Mouse (Mus musculus): ENCODE data around the gene Krtap10-4. TPM values are rescaled to one million over a fixed set of nuclear protein-coding genes. Genes with fewer than 3 reads are reported as not detected.
"Not testable (repeated sequence)": the region's sequence is repeated elsewhere in the genome, so short reads cannot be mapped to it uniquely, and the experiment has no call there.

The Krtap10-4 gene
- polyA plus RNA-seq, 1 experiment from 2014 or later = not detected

- Histone ChIP-seq H3K4me1 (ENCODE audit: control insufficient read depth, insufficient read depth, low read length) (no peaks in the 10 kb centered on the region), H3K27ac (replicated peaks; ENCODE audit: low read depth, low read length) (no peak overlapping the region), H3K36me3 (ENCODE audit: control insufficient read depth, insufficient read depth, low read length) (no peaks in the 10 kb centered on the region), H3K9ac (ENCODE audit: low read length) (no peak overlapping the region), H3K4me3 (ENCODE audit: low read depth, low read length) (no peak overlapping the region), H3K9me3 (ENCODE audit: control insufficient read depth, low read length) (no peaks in the 10 kb centered on the region), H3K27me3 (ENCODE audit: control insufficient read depth, insufficient read depth, low read length) (no peaks in the 10 kb centered on the region), H3K4me2 (ENCODE audit: low read depth, severe bottlenecking) (no peak overlapping the region)
- ATAC-seq (ENCODE audit: insufficient number of reproducible peaks, low FRiP score, low TSS enrichment, low read depth) (no peak), DNase-seq (ENCODE audit: low spot score) (no peak)
- 82% methylated on average over 3 of the region's 3 CpGs for WGBS
These were observed 22.8 kb downstream of the Krtap10-4 start for GRCm38 (mm10) chr10:77804095-77804494.

- ATAC-seq (ENCODE audit: insufficient number of reproducible peaks, low FRiP score, low TSS enrichment, low read depth) = no peak; the same call in 1 of the 2 replicates
- no peak within 1 kb of the TSS for H3K9ac ChIP-seq (ENCODE audit: low read length)
- no peak within 1 kb of the TSS for H3K4me3 ChIP-seq (ENCODE audit: low read depth, low read length)
- H3K4me1 ChIP-seq (ENCODE audit: control insufficient read depth, insufficient read depth, low read length) = no peaks in the 10 kb centered on the region
- H3K27ac ChIP-seq (replicated peaks; ENCODE audit: low read depth, low read length) = no peak within 1 kb of the TSS
- no peak for DNase-seq (ENCODE audit: low spot score)
- H3K27me3 ChIP-seq (ENCODE audit: control insufficient read depth, insufficient read depth, low read length) = no peaks in the 10 kb centered on the region
- no peak within 1 kb of the TSS for H3K4me2 ChIP-seq (ENCODE audit: low read depth, severe bottlenecking)
- H3K9me3 ChIP-seq (ENCODE audit: control insufficient read depth, low read length) = no peaks in the 10 kb centered on the region
- WGBS = 55% methylated on average over 8 of the region's 8 CpGs
- H3K36me3 ChIP-seq (ENCODE audit: control insufficient read depth, insufficient read depth, low read length) = no peaks in the 10 kb centered on the region
These were observed 27.9 kb downstream of the Krtap10-4 start, which contains the start of gene Gm19668 for GRCm38 (mm10) chr10:77798921-77799508. TSS of gene Gm19668 (minus strand) at chr10:77799133.

- H3K36me3 ChIP-seq (ENCODE audit: control insufficient read depth, insufficient read depth, low read length); H3K4me1 ChIP-seq (ENCODE audit: control insufficient read depth, insufficient read depth, low read length); ATAC-seq (ENCODE audit: insufficient number of reproducible peaks, low FRiP score, low TSS enrichment, low read depth); H3K9ac ChIP-seq (ENCODE audit: low read length); H3K4me2 ChIP-seq (ENCODE audit: low read depth, severe bottlenecking); DNase-seq (ENCODE audit: low spot score); H3K4me3 ChIP-seq (ENCODE audit: low read depth, low read length); H3K27ac ChIP-seq (replicated peaks; ENCODE audit: low read depth, low read length); H3K9me3 ChIP-seq (ENCODE audit: control insufficient read depth, low read length); H3K27me3 ChIP-seq (ENCODE audit: control insufficient read depth, insufficient read depth, low read length): not testable (repeated sequence)
- WGBS = 24% methylated on average over 3 of the region's 3 CpGs
These were observed 28.6 kb downstream of the Krtap10-4 start for GRCm38 (mm10) chr10:77798164-77798920.

- Histone ChIP-seq H3K27ac (replicated peaks; ENCODE audit: low read depth, low read length) (no peak overlapping the region), H3K9ac (ENCODE audit: low read length) (no peak overlapping the region), H3K4me2 (ENCODE audit: low read depth, severe bottlenecking) (no peak overlapping the region), H3K27me3 (ENCODE audit: control insufficient read depth, insufficient read depth, low read length) (no peaks in the 10 kb centered on the region), H3K36me3 (ENCODE audit: control insufficient read depth, insufficient read depth, low read length) (no peaks in the 10 kb centered on the region), H3K4me3 (ENCODE audit: low read depth, low read length) (no peak overlapping the region), H3K9me3 (ENCODE audit: control insufficient read depth, low read length) (no peaks in the 10 kb centered on the region), H3K4me1 (ENCODE audit: control insufficient read depth, insufficient read depth, low read length) (no peaks in the 10 kb centered on the region)
- 13% methylated on average over 3 of the region's 3 CpGs for WGBS
- ATAC-seq (ENCODE audit: insufficient number of reproducible peaks, low FRiP score, low TSS enrichment, low read depth) (no peak), DNase-seq (ENCODE audit: low spot score) (no peak)
These were observed 29.2 kb downstream of the Krtap10-4 start for GRCm38 (mm10) chr10:77797677-77798076.

GRCm38 (mm10) chr10:77794976-77795375, 31.9 kb downstream of the Krtap10-4 start, which contains the start of gene Gm9639:
TSS of gene Gm9639 (minus strand) at chr10:77795076.
- H3K4me3 ChIP-seq (ENCODE audit: low read depth, low read length) = no peak within 1 kb of the TSS
- H3K9me3 ChIP-seq (ENCODE audit: control insufficient read depth, low read length) = no peaks in the 10 kb centered on the region
- ATAC-seq (ENCODE audit: insufficient number of reproducible peaks, low FRiP score, low TSS enrichment, low read depth) (no peak), DNase-seq (ENCODE audit: low spot score) (no peak)
- no peaks in the 10 kb centered on the region for H3K27me3 ChIP-seq (ENCODE audit: control insufficient read depth, insufficient read depth, low read length)
- H3K27ac ChIP-seq (replicated peaks; ENCODE audit: low read depth, low read length) = no peak within 1 kb of the TSS
- no peak within 1 kb of the TSS for H3K4me2 ChIP-seq (ENCODE audit: low read depth, severe bottlenecking)
- no peaks in the 10 kb centered on the region for H3K4me1 ChIP-seq (ENCODE audit: control insufficient read depth, insufficient read depth, low read length)
- WGBS = 60% methylated on average over 2 of the region's 2 CpGs
- H3K9ac ChIP-seq (ENCODE audit: low read length) = no peak within 1 kb of the TSS
- no peaks in the 10 kb centered on the region for H3K36me3 ChIP-seq (ENCODE audit: control insufficient read depth, insufficient read depth, low read length)

GRCm38 (mm10) chr10:77788621-77789020, 38.3 kb downstream of the Krtap10-4 start:
- H3K27me3 ChIP-seq (ENCODE audit: control insufficient read depth, insufficient read depth, low read length) = no peaks in the 10 kb centered on the region
- H3K9me3 ChIP-seq (ENCODE audit: control insufficient read depth, low read length) = no peaks in the 10 kb centered on the region
- no peak overlapping the region for H3K9ac ChIP-seq (ENCODE audit: low read length)
- 69% methylated on average over 2 of the region's 2 CpGs for WGBS
- DNase-seq (ENCODE audit: low spot score) (no peak), ATAC-seq (ENCODE audit: insufficient number of reproducible peaks, low FRiP score, low TSS enrichment, low read depth) (no peak)
- H3K4me2 ChIP-seq (ENCODE audit: low read depth, severe bottlenecking) = no peak overlapping the region
- no peak overlapping the region for H3K27ac ChIP-seq (replicated peaks; ENCODE audit: low read depth, low read length)
- H3K4me1 ChIP-seq (ENCODE audit: control insufficient read depth, insufficient read depth, low read length) = no peaks in the 10 kb centered on the region
- H3K4me3 ChIP-seq (ENCODE audit: low read depth, low read length) = no peak overlapping the region
- no peaks in the 10 kb centered on the region for H3K36me3 ChIP-seq (ENCODE audit: control insufficient read depth, insufficient read depth, low read length)

- DNase-seq (ENCODE audit: low spot score) = not testable (repeated sequence)
These were observed 39.0 kb downstream of the Krtap10-4 start, which contains the start of gene Gm7137 for GRCm38 (mm10) chr10:77787876-77788275. TSS of gene Gm7137 (minus strand) at chr10:77788200.

GRCm38 (mm10) chr10:77783396-77783795, 43.5 kb downstream of the Krtap10-4 start:
- not testable (repeated sequence) for H3K27ac ChIP-seq (replicated peaks; ENCODE audit: low read depth, low read length); H3K9ac ChIP-seq (ENCODE audit: low read length); H3K4me3 ChIP-seq (ENCODE audit: low read depth, low read length); H3K36me3 ChIP-seq (ENCODE audit: control insufficient read depth, insufficient read depth, low read length); H3K27me3 ChIP-seq (ENCODE audit: control insufficient read depth, insufficient read depth, low read length); H3K4me1 ChIP-seq (ENCODE audit: control insufficient read depth, insufficient read depth, low read length); H3K9me3 ChIP-seq (ENCODE audit: control insufficient read depth, low read length); ATAC-seq (ENCODE audit: insufficient number of reproducible peaks, low FRiP score, low TSS enrichment, low read depth); DNase-seq (ENCODE audit: low spot score); H3K4me2 ChIP-seq (ENCODE audit: low read depth, severe bottlenecking)
- WGBS = 100% methylated on average over 1 of the region's 3 CpGs

More at GRCm38 (mm10) chr10:77787876-77788275, 39.0 kb downstream of the Krtap10-4 start, which contains the start of gene Gm7137:
- not testable (repeated sequence) for H3K9me3 ChIP-seq (ENCODE audit: control insufficient read depth, low read length); H3K4me1 ChIP-seq (ENCODE audit: control insufficient read depth, insufficient read depth, low read length); H3K27me3 ChIP-seq (ENCODE audit: control insufficient read depth, insufficient read depth, low read length); H3K4me2 ChIP-seq (ENCODE audit: low read depth, severe bottlenecking); H3K36me3 ChIP-seq (ENCODE audit: control insufficient read depth, insufficient read depth, low read length); H3K4me3 ChIP-seq (ENCODE audit: low read depth, low read length); H3K9ac ChIP-seq (ENCODE audit: low read length); H3K27ac ChIP-seq (replicated peaks; ENCODE audit: low read depth, low read length); ATAC-seq (ENCODE audit: insufficient number of reproducible peaks, low FRiP score, low TSS enrichment, low read depth)
- WGBS = no CpG with 5 or more reads among the region's 1 CpGs
